ENCODE assay signal across 26 mouse cellular contexts in the genomic region with DNA sequence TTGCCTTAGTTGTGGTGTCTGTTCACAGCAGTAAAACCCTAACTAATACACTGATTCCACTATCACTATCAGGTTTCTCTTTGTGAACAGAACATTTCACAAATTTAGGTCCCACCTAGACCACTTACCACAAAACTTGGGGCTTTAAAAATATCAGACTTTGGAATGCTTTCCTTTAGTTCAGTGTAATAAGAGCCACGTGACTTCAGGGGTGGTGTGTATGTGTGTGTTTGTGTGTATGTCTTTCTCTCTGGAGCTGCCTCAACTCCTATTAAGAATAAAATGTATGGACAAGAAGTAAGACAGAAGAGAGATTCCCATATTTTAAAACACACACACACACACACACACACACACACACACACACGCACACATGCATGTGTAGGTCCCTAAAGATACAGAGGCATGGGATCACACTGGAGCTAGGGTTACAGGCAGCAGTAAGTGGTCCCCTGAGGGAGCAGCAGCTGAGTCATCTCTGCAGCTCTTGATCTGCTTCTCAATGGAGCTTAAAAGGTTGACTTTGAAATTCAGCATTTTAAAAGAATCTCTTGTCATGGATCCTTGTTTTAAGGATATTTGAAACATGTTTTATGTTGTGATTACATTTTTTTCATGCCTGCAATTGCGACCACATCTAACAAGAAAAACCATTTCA.
A peak's percentile ranks its signal among the peaks of the same experiment; 100 is the strongest.
DNase-seq lines count a peak whose midpoint lies in the region; ATAC-seq and TF ChIP-seq lines count a peak whose summit lies in the region.
"Had no signal": no experiment of that assay in that cellular context is flagged by ENCODE, and none has a peak within 500 bp of the region (broad histone marks: within the 10 kb centered on the region; RNA-seq: fewer than 3 reads in every experiment).

No protein-coding gene starts in this region.

- no peak overlapping the region for H3ac ChIP-seq in myocyte (ENCODE audit: control insufficient read depth, insufficient read length)

- H3K36me3 ChIP-seq in CH12.LX (replicated peaks in 1 of 2; ENCODE audit: control insufficient read depth in 1 of 2, insufficient read depth in 1 of 2, low read length in 1 of 2) (no peaks in the 10 kb centered on the region), myocyte (ENCODE audit: control insufficient read depth, insufficient read depth) (no peaks in the 10 kb centered on the region)
- H3K36me3 ChIP-seq in forebrain, embryonic 11.5 days (ENCODE audit: control insufficient read depth, insufficient read depth, low read length): no peaks in the 10 kb centered on the region
- H3K36me3 ChIP-seq: embryonic facial prominence, embryonic 12.5 days; forebrain, embryonic 10.5 days; G1E; heart, embryonic 10.5 days; heart, embryonic 13.5 days; hindbrain, embryonic 12.5 days; hindbrain, embryonic 15.5 days had no signal

- H3K9ac ChIP-seq in CH12.LX (ENCODE audit: insufficient read depth, low read depth): no peak overlapping the region
- H3K9ac ChIP-seq in forebrain, embryonic 11.5 days (ENCODE audit: low read length): no peak overlapping the region
- H3K9ac ChIP-seq: embryonic facial prominence, embryonic 12.5 days; forebrain, postnatal 0 days; heart, embryonic 13.5 days; hindbrain, embryonic 12.5 days; hindbrain, embryonic 15.5 days had no signal

- H3K4me3 ChIP-seq in CH12.LX (replicated peaks in 1 of 3; ENCODE audit: low read depth in 2 of 3, low read length in 2 of 3, poor library complexity in 1 of 3) (no peak overlapping the region), myocyte (no peak overlapping the region)
- H3K4me3 ChIP-seq in forebrain, embryonic 11.5 days (ENCODE audit: low read depth, low read length): no peak overlapping the region
- H3K4me3 ChIP-seq: embryonic facial prominence, embryonic 12.5 days; forebrain, embryonic 10.5 days; heart, adult 2 months; heart, embryonic 10.5 days; heart, embryonic 13.5 days; hindbrain, embryonic 12.5 days; hindbrain, embryonic 15.5 days had no signal

- no peak overlapping the region for H3K4me2 ChIP-seq in CH12.LX (ENCODE audit: insufficient read depth, low read depth, poor library complexity, severe bottlenecking)
- H3K4me2 ChIP-seq in myocyte (ENCODE audit: low read depth): peak overlapping the region; percentile 36
- no peak overlapping the region for H3K4me2 ChIP-seq in forebrain, embryonic 11.5 days (ENCODE audit: low read depth, low read length, severe bottlenecking)
- H3K4me2 ChIP-seq: embryonic facial prominence, embryonic 12.5 days; heart, embryonic 13.5 days; hindbrain, embryonic 12.5 days; hindbrain, embryonic 15.5 days had no signal

- in situ Hi-C loops in CH12.LX (cut with MboI; ENCODE audit: low pct_ligation_motif_present, low pct_unique_long_range_greater_than_20kb, low sequenced_read_pairs): no loop called here

- TF ChIP-seq RAD21 in CH12.LX (IDR thresholded peaks at IDR 0.05; ENCODE audit: low read depth, low read length): no peak

- peaks cover 0 to 13% of the 10 kb centered on the region in 2 experiments; a peak in 1 of 4 replicates for H3K4me1 ChIP-seq in CH12.LX (ENCODE audit: control insufficient read depth in 1 of 2, insufficient read depth in 2 of 2)
- H3K4me1 ChIP-seq in forebrain, embryonic 11.5 days (replicated peaks; ENCODE audit: control insufficient read depth, insufficient read depth, low read length): no peaks in the 10 kb centered on the region
- H3K4me1 ChIP-seq: embryonic facial prominence, embryonic 12.5 days; heart, embryonic 10.5 days; hindbrain, embryonic 12.5 days had no signal

- dilution Hi-C loops in CH12.LX (cut with MboI; ENCODE audit: extremely low pct_ligation_motif_present, extremely low pct_unique_long_range_greater_than_20kb, low sequenced_read_pairs): no loop called here

- DNase-seq in kidney, postnatal 10 days: peak; percentile 24
- DNase-seq in kidney, adult 9 months: no peak
- DNase-seq in 3T3-L1 (ENCODE audit: low read depth, low spot score) (peak; percentile 80), CH12.LX (ENCODE audit: extremely low read depth) (peak; percentile 33)
- no peak for DNase-seq in forebrain, embryonic 11.5 days (ENCODE audit: low spot score)
- DNase-seq in heart, postnatal 4 days: no peak
- DNase-seq: adrenal gland, postnatal 10 days; adrenal gland, postnatal 36 days; cerebellum, adult 18-20 months; cerebellum, adult 9-10 months; cerebellum, postnatal 14 days; forebrain, postnatal 0 days; gastrocnemius, postnatal 25 days; heart, adult 2 months; heart, postnatal 14 days had no signal

- peaks cover 3% of the 10 kb centered on the region; the same call in 1 of the 2 replicates for H3K79me2 ChIP-seq in CH12.LX (replicated peaks; ENCODE audit: control insufficient read depth, extremely low read depth, insufficient read depth, poor library complexity, severe bottlenecking)
- peaks cover 7% of the 10 kb centered on the region for H3K79me2 ChIP-seq in myocyte (ENCODE audit: control insufficient read depth, insufficient read depth)

- WGBS in forebrain, embryonic 11.5 days: 79% methylated on average over 3 of the region's 3 CpGs

- H3K9me3 ChIP-seq in CH12.LX (replicated peaks; ENCODE audit: low read length): no peaks in the 10 kb centered on the region
- no peaks in the 10 kb centered on the region for H3K9me3 ChIP-seq in forebrain, embryonic 11.5 days (ENCODE audit: control insufficient read depth, low read length)
- H3K9me3 ChIP-seq: embryonic facial prominence, embryonic 12.5 days; forebrain, embryonic 10.5 days; G1E; heart, embryonic 10.5 days; heart, embryonic 13.5 days; hindbrain, embryonic 12.5 days; hindbrain, embryonic 15.5 days had no signal

- ATAC-seq in forebrain, embryonic 11.5 days (replicated peaks; ENCODE audit: low FRiP score): no peak
- ATAC-seq: activated CD4-positive, CD25-positive, alpha-beta regulatory T cell, adult 4 months; forebrain, embryonic 14.5 days; forebrain, postnatal 0 days; intestine, postnatal 0 days had no signal

- TF ChIP-seq EP300 in CH12.LX (IDR thresholded peaks at IDR 0.05; ENCODE audit: low read length): no peak

- TF ChIP-seq POLR2A in CH12.LX (IDR thresholded peaks at IDR 0.05; ENCODE audit: low read depth, low read length): no peak
- no peak for TF ChIP-seq POLR2A in myocyte (IDR thresholded peaks at IDR 0.05; ENCODE audit: insufficient read length, low read depth)

- no peak for TF ChIP-seq CTCF in CH12.LX (conservative IDR thresholded peaks at IDR 0.05 in 1 of 2, IDR thresholded peaks at IDR 0.05 in 1 of 2; ENCODE audit: low read depth in 2 of 2, low read length in 2 of 2)

- no peak overlapping the region for H3K27ac ChIP-seq in CH12.LX (ENCODE audit: insufficient read depth, low read depth)
- no peak overlapping the region for H3K27ac ChIP-seq in forebrain, embryonic 11.5 days (ENCODE audit: low read depth, low read length)
- H3K27ac ChIP-seq: embryonic facial prominence, embryonic 12.5 days; forebrain, embryonic 10.5 days; heart, adult 2 months; heart, embryonic 10.5 days; heart, embryonic 13.5 days; hindbrain, embryonic 12.5 days; hindbrain, embryonic 15.5 days had no signal

- H3K27me3 ChIP-seq in CH12.LX (replicated peaks) (no peaks in the 10 kb centered on the region), myocyte (ENCODE audit: control insufficient read depth, insufficient read depth, insufficient read length) (no peaks in the 10 kb centered on the region)
- no peaks in the 10 kb centered on the region for H3K27me3 ChIP-seq in forebrain, embryonic 11.5 days (ENCODE audit: control insufficient read depth, insufficient read depth, low read length)
- H3K27me3 ChIP-seq: embryonic facial prominence, embryonic 12.5 days; heart, embryonic 13.5 days; hindbrain, embryonic 12.5 days; hindbrain, embryonic 15.5 days had no signal

TF ChIP-seq in CH12.LX, 34 proteins besides CTCF, POLR2A, EP300 and RAD21:
- TF ChIP-seq ZKSCAN1 (IDR thresholded peaks at IDR 0.05; ENCODE audit: borderline replicate concordance, low read depth, low read length): no peak
- no peak for TF ChIP-seq UBTF (IDR thresholded peaks at IDR 0.05; ENCODE audit: low read depth, low read length)
- no peak for TF ChIP-seq POLR2AphosphoS2 (IDR thresholded peaks at IDR 0.05; ENCODE audit: low read depth, low read length)
- TF ChIP-seq MYC (IDR thresholded peaks at IDR 0.05; ENCODE audit: low read depth, low read length): no peak
- no peak for TF ChIP-seq NELFE (IDR thresholded peaks at IDR 0.05; ENCODE audit: low read depth, low read length)
- TF ChIP-seq JUND (conservative IDR thresholded peaks at IDR 0.05; ENCODE audit: low read depth, low read length): no peak
- TF ChIP-seq TCF12 (IDR thresholded peaks at IDR 0.05; ENCODE audit: low read depth, low read length): no peak
- no peak for TF ChIP-seq CHD1 (IDR thresholded peaks at IDR 0.05; ENCODE audit: low read depth, low read length)
- TF ChIP-seq MAZ (IDR thresholded peaks at IDR 0.05; ENCODE audit: low read depth, low read length): no peak
- TF ChIP-seq TBP (conservative IDR thresholded peaks at IDR 0.05; ENCODE audit: low read depth, low read length): no peak
- no peak for TF ChIP-seq ZC3H11A (IDR thresholded peaks at IDR 0.05; ENCODE audit: low read depth, low read length)
- no peak for TF ChIP-seq IRF4 (IDR thresholded peaks at IDR 0.05; ENCODE audit: low read depth, low read length)
- no peak for TF ChIP-seq E2F4 (IDR thresholded peaks at IDR 0.05; ENCODE audit: insufficient replicate concordance, low read depth, low read length)
TF ChIP-seq in CH12.LX: peak in this region for 0.

TF ChIP-seq in myocyte, 11 proteins besides CTCF, POLR2A, EP300 and RAD21:
- TF ChIP-seq USF1 (IDR thresholded peaks at IDR 0.05; ENCODE audit: low read depth): peak; percentile 69
- no peak for TF ChIP-seq REST (IDR thresholded peaks at IDR 0.05; ENCODE audit: insufficient read depth, insufficient read length)
TF ChIP-seq in myocyte: peak in this region for 1.

Comparison
In these comparisons a context has a peak if more than half of its experiments do, and no peak if none do; other contexts are left out.
1. DNase-seq: peak in kidney, postnatal 10 days (single experiment), 3T3-L1 (single experiment) and CH12.LX (single experiment); none in kidney, adult 9 months (single experiment), forebrain, embryonic 11.5 days (single experiment) and heart, postnatal 4 days (single experiment).